Mouse (Mus musculus) midbrain, embryonic 16.5 days (tissue): Measurements from ENCODE around the gene Rtca. TPM values are rescaled to one million over a fixed set of nuclear protein-coding genes. Genes with fewer than 3 reads are reported as not detected.

Experiments used
- ATAC-seq: fragments of 200-750 bp; cut with Nextera tagmentation; 2 replicates; pipeline ENCODE4 v1.8.0; 2017; ENCODE audit warnings: moderate TSS enrichment
- H3K27ac ChIP-seq: fragments of 300-500 bp; sonication (generic); 2 replicates; pipeline ENCODE4 v1.5.1; 2014; ENCODE audit warnings: mild to moderate bottlenecking, low read length, mixed read lengths
- H3K27me3 ChIP-seq: fragments of 300-500 bp; sonication (generic); 2 replicates; pipeline ENCODE4 v1.6.1; 2014; ENCODE audit warnings: low read depth, low read length, mixed read lengths; ENCODE audit not compliant: control insufficient read depth, insufficient read depth
- H3K36me3 ChIP-seq: fragments of 300-500 bp; sonication (generic); 2 replicates; pipeline ENCODE4 v1.6.1; 2014; ENCODE audit warnings: mild to moderate bottlenecking, low read length, moderate library complexity, mixed read lengths; ENCODE audit not compliant: control insufficient read depth, insufficient read depth
- H3K4me1 ChIP-seq: fragments of 300-500 bp; sonication (generic); 2 replicates; pipeline ENCODE4 v1.6.1; 2014; ENCODE audit warnings: mild to moderate bottlenecking, low read length, mixed read lengths; ENCODE audit not compliant: control insufficient read depth, insufficient read depth
- H3K4me2 ChIP-seq: fragments of 300-500 bp; sonication (generic); 2 replicates; pipeline ENCODE4 v1.6.1; 2014; ENCODE audit warnings: mild to moderate bottlenecking, low read length, mixed read lengths
- H3K4me3 ChIP-seq: fragments of 300-500 bp; sonication (generic); 2 replicates; pipeline ENCODE4 v1.5.1; 2014; ENCODE audit warnings: low read depth, mild to moderate bottlenecking, low read length, moderate library complexity, mixed read lengths
- H3K9ac ChIP-seq: fragments of 300-500 bp; sonication (generic); 2 replicates; pipeline ENCODE4 v1.6.1; 2014; ENCODE audit warnings: low read depth, low read length, mixed read lengths
- H3K9me3 ChIP-seq: fragments of 300-500 bp; sonication (generic); replicated peaks from 2 replicates; pipeline ENCODE4 v1.6.1; 2014; ENCODE audit warnings: mild to moderate bottlenecking, low read length, mixed read lengths; ENCODE audit not compliant: control insufficient read depth, poor library complexity, severe bottlenecking
- WGBS: fragments of 180-500 bp; shearing (Covaris S2); extraction: QIAGEN DNeasy Blood & Tissue Kit; methylation state at CpG from one replicate; pipeline ENCODE4 v1.1.7; 2014; 5-methylcytosine and 5-hydroxymethylcytosine counted together
- polyA plus RNA-seq: library from polyadenylated mRNA; unstranded; fragments of >200 nt; fragmentation: Nextera tagmentation; extraction: Ambion mirVana; gene quantifications from 2 replicates; pipeline ENCODE4 v1.2.1, GENCODE M21; 2015

Gene Rtca
- polyA plus RNA-seq, 1 experiment from 2014 or later = 116 TPM

DNA sequence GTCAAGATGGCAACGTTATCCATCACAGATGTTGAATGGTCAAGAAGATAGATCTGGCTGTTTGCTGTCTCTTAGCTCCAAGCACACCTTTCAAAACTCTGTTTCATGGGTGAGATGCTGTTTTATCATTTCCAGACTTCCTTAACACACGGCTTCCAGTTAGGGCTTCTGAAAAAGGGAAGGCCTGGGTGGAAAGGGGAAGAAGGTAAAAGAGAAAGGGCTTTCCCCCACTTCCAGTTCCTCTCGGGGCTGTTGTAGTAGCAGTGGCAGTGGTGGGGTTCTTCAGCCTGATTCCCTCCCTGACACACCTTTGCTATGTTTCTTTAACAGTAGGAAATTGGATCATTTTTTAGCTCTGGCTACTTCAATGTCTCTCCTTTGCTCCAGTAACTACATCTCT lies 25.3 kb downstream of the Rtca start:
- Histone ChIP-seq H3K9me3 (no peaks in the 10 kb centered on the region), H3K4me3 (no peak overlapping the region), H3K27ac (no peak overlapping the region), H3K4me1 (no peaks in the 10 kb centered on the region), H3K36me3 (peaks cover 3% of the 10 kb centered on the region), H3K27me3 (no peaks in the 10 kb centered on the region), H3K9ac (no peak overlapping the region), H3K4me2 (no peak overlapping the region)
- 83% methylated on average over 3 of the region's 3 CpGs for WGBS
- ATAC-seq = no peak

DNA sequence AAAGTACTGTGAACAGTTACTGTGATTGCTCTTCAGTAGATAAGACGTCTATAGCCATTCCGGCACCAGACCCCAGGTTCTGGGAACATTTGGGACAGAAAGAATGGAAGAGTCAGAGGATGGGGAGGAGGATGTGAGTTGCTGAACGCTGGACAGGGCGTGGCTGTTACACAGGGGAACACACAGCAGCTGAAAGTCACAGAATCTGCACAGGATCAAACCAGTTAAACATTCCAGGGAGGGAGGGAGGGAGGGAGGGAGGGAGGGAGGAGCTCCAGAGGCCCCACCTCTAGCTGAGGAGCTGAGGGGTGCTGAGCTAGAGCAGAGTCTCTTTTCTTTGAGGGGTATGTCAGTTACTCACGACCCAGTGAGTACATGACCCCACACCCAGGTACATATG lies 27.1 kb downstream of the Rtca start:
- H3K4me1 ChIP-seq = no peaks in the 10 kb centered on the region
- no peak overlapping the region for H3K27ac ChIP-seq
- no peaks in the 10 kb centered on the region for H3K36me3 ChIP-seq
- no peak overlapping the region for H3K4me3 ChIP-seq
- H3K9me3 ChIP-seq = no peaks in the 10 kb centered on the region
- no peak for ATAC-seq
- WGBS = 56% methylated on average over 5 of the region's 5 CpGs
- H3K9ac ChIP-seq = no peak overlapping the region
- H3K27me3 ChIP-seq = no peaks in the 10 kb centered on the region
- H3K4me2 ChIP-seq = no peak overlapping the region

DNA sequence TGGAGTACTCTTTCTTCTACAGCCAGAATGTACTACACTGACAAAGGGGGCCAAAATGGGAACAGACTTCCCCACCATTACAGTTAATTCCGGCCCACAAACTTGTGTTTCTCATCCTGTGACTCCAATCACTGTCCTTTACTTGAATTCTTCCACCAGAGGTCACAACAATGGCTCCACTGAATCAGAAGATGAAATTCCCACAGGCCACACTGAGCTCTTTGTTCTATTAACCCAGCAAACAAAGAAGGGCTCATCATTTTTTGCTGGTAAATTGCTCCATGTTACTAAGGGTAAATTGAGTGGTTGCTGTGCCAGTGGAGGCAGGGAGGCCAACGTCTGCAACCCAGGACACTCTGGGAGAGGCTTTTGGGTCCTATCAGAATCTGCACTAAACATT lies 27.9 kb downstream of the Rtca start:
- no peaks in the 10 kb centered on the region for H3K4me1 ChIP-seq
- no peaks in the 10 kb centered on the region for H3K9me3 ChIP-seq
- H3K4me3 ChIP-seq = no peak overlapping the region
- H3K9ac ChIP-seq = no peak overlapping the region
- H3K27me3 ChIP-seq = no peaks in the 10 kb centered on the region
- no peak for ATAC-seq
- H3K4me2 ChIP-seq = no peak overlapping the region
- H3K27ac ChIP-seq = no peak overlapping the region
- no peaks in the 10 kb centered on the region for H3K36me3 ChIP-seq
- WGBS = 54% methylated on average over 2 of the region's 2 CpGs

DNA sequence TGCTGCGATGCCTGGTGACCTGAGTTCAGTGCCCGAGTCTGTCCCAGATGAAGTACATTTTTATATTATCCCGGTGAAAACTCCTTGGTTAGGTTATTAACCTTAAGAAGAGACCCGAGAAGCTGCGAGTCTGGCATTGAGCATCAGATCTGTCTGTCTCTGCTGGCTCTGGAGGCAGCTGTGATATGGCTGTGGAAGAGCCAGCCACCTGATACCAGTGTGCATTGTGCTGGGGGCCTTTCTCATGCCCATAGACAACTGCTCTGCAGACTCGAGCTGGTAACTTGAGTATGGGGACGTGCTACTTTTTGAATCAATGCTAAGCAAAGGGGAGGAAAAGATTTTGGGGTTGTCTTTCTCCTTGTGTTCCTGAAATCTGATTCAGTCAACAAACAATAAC lies 30.7 kb downstream of the Rtca start:
- H3K9ac ChIP-seq = no peak overlapping the region
- no peaks in the 10 kb centered on the region for H3K36me3 ChIP-seq
- no peaks in the 10 kb centered on the region for H3K27me3 ChIP-seq
- no peak for ATAC-seq
- no peaks in the 10 kb centered on the region for H3K9me3 ChIP-seq
- no peak overlapping the region for H3K4me3 ChIP-seq
- H3K4me2 ChIP-seq = no peak overlapping the region
- 83% methylated on average over 7 of the region's 7 CpGs for WGBS
- no peaks in the 10 kb centered on the region for H3K4me1 ChIP-seq
- no peak overlapping the region for H3K27ac ChIP-seq

DNA sequence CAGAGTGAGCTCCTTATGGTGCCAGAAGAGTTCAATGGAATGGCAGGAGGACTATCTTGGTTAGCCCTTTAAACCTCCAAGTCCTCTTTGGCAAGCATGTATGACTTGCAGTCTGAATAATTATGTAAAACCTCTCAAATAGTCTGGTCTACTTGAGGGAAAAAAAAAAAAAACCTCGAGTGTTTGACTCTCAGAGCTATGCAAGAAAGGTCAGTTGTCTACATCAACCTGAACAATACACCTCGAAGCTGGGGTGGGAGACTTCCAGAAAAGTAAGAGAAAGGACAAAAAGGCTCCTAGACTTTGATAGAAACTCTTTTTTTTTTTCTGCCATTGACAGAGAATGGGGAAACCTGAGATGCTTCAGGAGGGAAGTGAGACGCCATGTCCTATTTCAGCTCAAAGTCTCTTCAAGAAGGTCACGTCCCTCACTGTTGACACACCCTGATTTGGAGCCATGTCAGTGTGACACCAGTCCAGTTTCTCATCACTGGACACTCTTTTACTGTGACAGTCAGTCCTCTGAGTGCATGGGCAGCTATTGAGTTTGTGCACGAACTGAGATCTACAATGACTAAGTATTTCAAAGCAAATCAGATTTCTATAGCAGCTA lies 31.2 kb downstream of the Rtca start:
- WGBS = 64% methylated on average over 5 of the region's 5 CpGs
- no peaks in the 10 kb centered on the region for H3K27me3 ChIP-seq
- H3K36me3 ChIP-seq = no peaks in the 10 kb centered on the region
- H3K4me1 ChIP-seq = no peaks in the 10 kb centered on the region
- H3K27ac ChIP-seq = no peak overlapping the region
- no peak overlapping the region for H3K9ac ChIP-seq
- no peaks in the 10 kb centered on the region for H3K9me3 ChIP-seq
- no peak for ATAC-seq
- H3K4me3 ChIP-seq = no peak overlapping the region
- no peak overlapping the region for H3K4me2 ChIP-seq

DNA sequence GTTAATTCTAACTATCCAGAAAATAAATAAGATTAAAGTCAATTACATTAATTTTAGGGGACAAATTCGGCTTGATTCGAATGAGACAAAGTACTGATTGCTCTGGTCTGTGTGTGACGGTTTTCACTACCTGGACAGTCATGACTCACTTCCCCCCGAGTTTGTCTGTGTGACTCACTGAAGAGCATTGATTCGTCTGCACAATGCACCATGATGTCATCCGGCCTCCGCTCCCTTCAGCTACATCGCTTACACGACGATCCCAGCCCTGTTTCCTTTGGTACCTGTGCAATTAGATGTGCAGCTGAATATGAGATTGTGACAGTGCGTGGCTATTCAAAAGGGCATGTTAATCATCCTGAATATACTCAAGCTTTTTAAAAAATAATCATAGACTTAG lies 33.4 kb downstream of the Rtca start:
- no peaks in the 10 kb centered on the region for H3K27me3 ChIP-seq

DNA sequence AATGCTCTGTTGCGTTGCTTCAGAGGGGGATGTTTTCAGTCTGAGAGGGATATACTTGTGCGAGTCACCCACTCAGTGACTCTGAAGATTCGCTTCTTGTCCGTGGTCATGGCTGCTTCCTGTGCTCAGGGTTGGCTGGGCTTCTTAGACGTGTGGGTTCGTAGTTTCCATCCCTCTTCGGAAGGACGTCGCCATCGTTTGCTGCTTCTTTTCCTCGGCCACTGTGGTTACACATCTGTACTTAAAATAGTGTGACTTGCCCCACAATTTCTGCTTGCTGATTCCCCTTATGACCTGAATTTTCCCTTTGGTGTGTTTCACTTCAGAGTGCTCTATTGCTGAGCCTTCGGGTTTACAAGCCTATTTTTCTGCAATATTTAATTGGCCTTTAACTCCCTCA lies 42.3 kb downstream of the Rtca start:
- no peak for ATAC-seq
- no peaks in the 10 kb centered on the region for H3K36me3 ChIP-seq
- no peaks in the 10 kb centered on the region for H3K27me3 ChIP-seq
- no peak overlapping the region for H3K4me2 ChIP-seq
- H3K27ac ChIP-seq = no peak overlapping the region
- no peaks in the 10 kb centered on the region for H3K9me3 ChIP-seq
- no peak overlapping the region for H3K4me3 ChIP-seq
- H3K4me1 ChIP-seq = no peaks in the 10 kb centered on the region
- H3K9ac ChIP-seq = no peak overlapping the region
- WGBS = 91% methylated on average over 12 of the region's 12 CpGs

More for the DNA sequence above, 33.4 kb downstream of the Rtca start:
- Histone ChIP-seq H3K4me3 (no peak overlapping the region), H3K4me2 (no peak overlapping the region), H3K9me3 (no peaks in the 10 kb centered on the region), H3K9ac (no peak overlapping the region), H3K27ac (no peak overlapping the region), H3K4me1 (no peaks in the 10 kb centered on the region), H3K36me3 (no peaks in the 10 kb centered on the region)
- WGBS = 82% methylated on average over 11 of the region's 11 CpGs
- ATAC-seq = no peak

DNA sequence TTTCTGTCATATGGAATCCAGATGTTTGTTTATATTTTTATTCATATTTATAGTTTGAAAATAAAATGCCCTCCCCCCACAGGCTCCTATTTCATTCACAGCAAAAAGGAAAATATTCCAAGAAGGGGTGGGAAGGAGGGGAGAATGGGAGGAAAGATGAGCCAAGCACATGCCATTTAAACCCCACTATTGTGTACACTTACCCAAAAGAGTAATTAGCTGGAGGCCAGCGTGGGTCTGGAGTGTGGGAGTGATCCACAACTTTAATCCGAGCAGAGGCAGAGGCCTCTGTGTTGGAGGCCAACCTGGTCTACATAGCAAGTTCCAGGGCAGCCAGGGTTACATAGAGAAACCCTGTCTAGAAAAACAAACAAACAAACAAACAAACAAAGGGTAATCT lies 43.7 kb downstream of the Rtca start:
- no peak overlapping the region for H3K4me3 ChIP-seq
- no peak overlapping the region for H3K4me2 ChIP-seq
- H3K9ac ChIP-seq = no peak overlapping the region
- 39% methylated on average over 2 of the region's 2 CpGs for WGBS
- no peak for ATAC-seq
- H3K27me3 ChIP-seq = no peaks in the 10 kb centered on the region
- H3K9me3 ChIP-seq = no peaks in the 10 kb centered on the region
- H3K27ac ChIP-seq = no peak overlapping the region
- no peaks in the 10 kb centered on the region for H3K4me1 ChIP-seq
- no peaks in the 10 kb centered on the region for H3K36me3 ChIP-seq

DNA sequence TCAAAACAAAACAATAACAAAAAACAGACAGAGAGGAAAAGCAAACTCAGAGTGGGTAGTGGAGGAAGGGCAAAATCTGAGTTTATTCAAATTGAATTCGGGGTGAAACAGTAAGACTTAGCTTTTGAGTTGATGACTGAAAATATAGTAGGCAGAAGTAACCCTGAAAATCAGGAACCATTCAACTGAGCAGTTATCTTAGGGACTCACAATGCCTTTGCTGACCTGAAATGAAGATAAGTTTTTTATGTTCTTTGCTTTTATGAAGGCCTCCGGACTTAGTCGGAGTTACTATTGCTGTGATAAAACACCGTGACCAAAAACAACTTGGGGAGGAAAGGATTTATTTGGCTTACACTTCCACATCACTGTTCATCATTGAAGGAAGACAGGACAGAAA lies 47.0 kb downstream of the Rtca start:
- Histone ChIP-seq H3K4me2 (no peak overlapping the region), H3K4me1 (no peaks in the 10 kb centered on the region), H3K27me3 (no peaks in the 10 kb centered on the region), H3K9me3 (no peaks in the 10 kb centered on the region), H3K9ac (no peak overlapping the region), H3K4me3 (no peak overlapping the region), H3K27ac (no peak overlapping the region), H3K36me3 (no peaks in the 10 kb centered on the region)
- 82% methylated on average over 4 of the region's 4 CpGs for WGBS
- ATAC-seq = no peak
